Mouse (Mus musculus) C2C12 (cell line): ENCODE results near the gene Apoc2. TPM values are rescaled to one million over a fixed set of nuclear protein-coding genes. Genes with fewer than 3 reads are reported as not detected.

Experiments used
- H3K27me3 ChIP-seq: one replicate; pipeline ENCODE4 v1.6.1; 2011; ENCODE audit not compliant: control insufficient read depth, insufficient read depth, insufficient read length
- H3K36me3 ChIP-seq: one replicate; pipeline ENCODE4 v1.6.1; 2011; ENCODE audit not compliant: control insufficient read depth, insufficient read depth
- H3K4me3 ChIP-seq: one replicate; pipeline ENCODE4 v1.5.1; 2011; ENCODE audit warnings: mild to moderate bottlenecking, control low read depth; ENCODE audit not compliant: poor library complexity, insufficient read depth, severe bottlenecking
- H3K79me2 ChIP-seq: one replicate; pipeline ENCODE4 v1.6.1; 2011; ENCODE audit not compliant: control insufficient read depth, insufficient read depth
- H3K79me3 ChIP-seq: one replicate; pipeline ENCODE4 v1.6.1; 2011; ENCODE audit warnings: low read depth, control low read depth
- H3ac ChIP-seq: one replicate; pipeline ENCODE3; 2011; ENCODE audit warnings: low read depth; ENCODE audit not compliant: control insufficient read depth, insufficient read length
- CEBPB ChIP-seq: IDR thresholded peaks from one replicate; pipeline ENCODE4 v1.6.1; 2011; ENCODE audit warnings: low read depth, mild to moderate bottlenecking, control low read depth, moderate library complexity
- CTCF ChIP-seq: IDR thresholded peaks from one replicate; pipeline ENCODE4 v1.5.1; 2011; ENCODE audit not compliant: control insufficient read depth, insufficient read depth, insufficient read length
- FOSL1 ChIP-seq: IDR thresholded peaks from one replicate; pipeline ENCODE4 v1.8.0; 2011; ENCODE audit warnings: mild to moderate bottlenecking, low read length; ENCODE audit not compliant: poor library complexity, insufficient read depth, severe bottlenecking
- MAX ChIP-seq: IDR thresholded peaks from one replicate; pipeline ENCODE4 v1.6.1; 2011; ENCODE audit warnings: mild to moderate bottlenecking, control low read depth
- MYOD1 ChIP-seq: IDR thresholded peaks from one replicate; pipeline ENCODE4 v1.6.1; 2011; ENCODE audit warnings: low read depth; ENCODE audit not compliant: control insufficient read depth, insufficient read length
- MYOG ChIP-seq: IDR thresholded peaks from one replicate; pipeline ENCODE4 v1.6.1; 2011; ENCODE audit not compliant: control insufficient read depth, insufficient read length; ENCODE audit errors: extremely low read depth
- USF1 ChIP-seq: IDR thresholded peaks from one replicate; pipeline ENCODE4 v1.6.1; 2011; ENCODE audit warnings: low read depth, mild to moderate bottlenecking, control low read depth, moderate library complexity
- polyA plus RNA-seq: library from polyadenylated mRNA; unstranded; fragments of >200 nt; fragmentation: generic; extraction: Trizol; gene quantifications from one replicate; pipeline ENCODE4 v1.2.1, GENCODE M21; 2012; ENCODE audit warnings: missing spikeins

The Apoc2 gene
- polyA plus RNA-seq, 1 experiment: not detected

- Histone ChIP-seq H3K36me3 (peaks cover 44% of the 10 kb centered on the region), H3K79me3 (peaks cover 26% of the 10 kb centered on the region)
- TF ChIP-seq MYOG (no peak), MAX (no peak), FOSL1 (no peak), USF1 (no peak), CEBPB (no peak), CTCF (no peak), MYOD1 (no peak)
Observed at GRCm38 (mm10) chr7:19712414-19712813, 34.7 kb upstream of the Apoc2 start.

DNA sequence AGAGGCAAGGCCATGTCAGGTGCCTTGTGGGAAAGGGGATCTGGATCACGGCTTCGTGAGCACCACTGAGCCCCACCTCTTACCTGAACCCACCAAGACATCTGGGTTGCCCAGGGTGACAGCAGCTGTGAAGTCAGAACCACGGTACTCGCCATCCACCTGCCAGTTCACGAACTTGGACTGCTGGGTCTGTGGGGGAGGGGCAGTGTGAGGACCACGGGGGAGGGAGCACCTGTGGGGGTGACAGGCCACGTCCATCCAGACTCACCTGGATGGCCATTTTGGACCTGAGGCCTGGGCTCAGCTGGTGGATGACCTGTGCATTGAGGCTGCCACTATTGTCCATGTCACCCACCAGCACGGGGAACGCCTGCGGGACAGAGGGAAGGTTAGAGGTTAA, 32.9 kb upstream of the Apoc2 start:
- peaks cover 50% of the 10 kb centered on the region for H3K36me3 ChIP-seq
- peaks cover 26% of the 10 kb centered on the region for H3K79me3 ChIP-seq
- no peak overlapping the region for H3K4me3 ChIP-seq
- no peak for TF ChIP-seq USF1
- TF ChIP-seq MYOD1: no peak
- peaks cover 46% of the 10 kb centered on the region for H3K79me2 ChIP-seq
- H3K27me3 ChIP-seq: no peaks in the 10 kb centered on the region
- no peak overlapping the region for H3ac ChIP-seq

More at GRCm38 (mm10) chr7:19712414-19712813, 34.7 kb upstream of the Apoc2 start:
- no peak overlapping the region for H3K4me3 ChIP-seq
- H3ac ChIP-seq: no peak overlapping the region
- no peaks in the 10 kb centered on the region for H3K27me3 ChIP-seq
- peaks cover 46% of the 10 kb centered on the region for H3K79me2 ChIP-seq

- no peak for TF ChIP-seq USF1
- Histone ChIP-seq H3K79me2 (peaks cover 6% of the 10 kb centered on the region), H3K36me3 (peaks cover 22% of the 10 kb centered on the region), H3K79me3 (no peaks in the 10 kb centered on the region), H3K27me3 (no peaks in the 10 kb centered on the region), H3ac (no peak overlapping the region), H3K4me3 (no peak overlapping the region)
Observed at GRCm38 (mm10) chr7:19705271-19705670, 27.5 kb upstream of the Apoc2 start.

DNA sequence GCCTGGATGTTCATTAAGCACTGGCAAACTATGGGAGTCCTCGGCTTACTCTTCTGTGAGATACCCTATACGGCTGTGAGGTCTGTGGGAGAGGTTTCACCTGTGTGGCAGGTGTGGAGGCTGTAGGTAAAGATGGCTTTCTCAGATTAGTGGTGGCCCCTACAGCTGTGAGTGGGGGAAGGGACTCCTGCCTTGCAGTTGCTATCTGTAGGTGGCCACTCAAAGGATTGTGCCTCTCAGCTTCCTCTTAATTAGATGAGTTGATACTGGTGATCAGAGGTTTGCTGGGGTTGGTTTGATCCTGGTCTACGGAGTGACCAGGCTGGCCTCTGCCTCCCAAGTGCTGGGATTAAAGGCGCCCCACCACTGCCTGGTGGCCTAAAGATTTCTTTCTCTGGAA, 26.7 kb upstream of the Apoc2 start:
- no peaks in the 10 kb centered on the region for H3K27me3 ChIP-seq
- peaks cover 3% of the 10 kb centered on the region for H3K79me2 ChIP-seq
- H3K79me3 ChIP-seq: no peaks in the 10 kb centered on the region
- TF ChIP-seq FOSL1 (no peak), MYOD1 (no peak), CTCF (no peak), CEBPB (no peak), MAX (no peak), USF1 (no peak)
- H3K4me3 ChIP-seq: no peak overlapping the region
- H3K36me3 ChIP-seq: peaks cover 17% of the 10 kb centered on the region
- no peak overlapping the region for H3ac ChIP-seq

DNA sequence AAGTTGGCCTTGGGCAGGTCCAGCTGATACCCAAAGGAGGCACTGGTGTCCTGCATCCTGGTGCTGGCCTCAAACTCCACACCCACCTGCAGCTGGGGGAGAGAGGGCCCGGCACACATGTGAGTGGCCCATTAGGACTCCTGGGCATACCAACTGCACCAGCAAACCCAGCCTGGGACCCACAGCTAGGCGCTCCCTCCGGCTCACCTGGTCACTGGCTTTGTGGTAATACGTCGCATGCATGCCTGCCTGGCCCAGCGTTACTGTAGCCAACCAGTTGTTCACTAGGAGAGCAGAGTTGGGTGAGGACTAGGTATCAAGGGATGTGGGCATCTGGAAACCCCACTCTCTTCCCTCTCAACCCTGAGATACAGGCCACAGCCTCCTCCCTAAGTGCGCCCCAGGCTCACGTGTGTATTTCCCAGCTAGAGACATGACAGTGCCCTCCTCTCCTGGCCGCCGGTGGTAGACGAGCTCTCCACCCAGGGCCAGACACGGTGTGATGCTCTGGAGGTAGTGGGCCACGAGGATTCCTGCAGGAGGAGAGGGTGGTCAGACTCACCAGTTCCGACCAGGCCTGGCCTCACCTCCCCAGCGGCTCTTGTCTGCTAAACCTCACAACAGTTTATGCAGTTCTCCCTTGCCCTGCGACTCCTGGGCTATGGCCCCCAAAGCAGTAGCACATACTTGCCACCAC, 25.3 kb upstream of the Apoc2 start:
- no peaks in the 10 kb centered on the region for H3K79me2 ChIP-seq
- no peaks in the 10 kb centered on the region for H3K79me3 ChIP-seq
- H3K36me3 ChIP-seq: peaks cover 8% of the 10 kb centered on the region
- no peak overlapping the region for H3ac ChIP-seq
- TF ChIP-seq CEBPB (no peak), CTCF (no peak), MYOD1 (no peak), USF1 (no peak), MAX (no peak)
- H3K4me3 ChIP-seq: no peak overlapping the region
- H3K27me3 ChIP-seq: no peaks in the 10 kb centered on the region

DNA sequence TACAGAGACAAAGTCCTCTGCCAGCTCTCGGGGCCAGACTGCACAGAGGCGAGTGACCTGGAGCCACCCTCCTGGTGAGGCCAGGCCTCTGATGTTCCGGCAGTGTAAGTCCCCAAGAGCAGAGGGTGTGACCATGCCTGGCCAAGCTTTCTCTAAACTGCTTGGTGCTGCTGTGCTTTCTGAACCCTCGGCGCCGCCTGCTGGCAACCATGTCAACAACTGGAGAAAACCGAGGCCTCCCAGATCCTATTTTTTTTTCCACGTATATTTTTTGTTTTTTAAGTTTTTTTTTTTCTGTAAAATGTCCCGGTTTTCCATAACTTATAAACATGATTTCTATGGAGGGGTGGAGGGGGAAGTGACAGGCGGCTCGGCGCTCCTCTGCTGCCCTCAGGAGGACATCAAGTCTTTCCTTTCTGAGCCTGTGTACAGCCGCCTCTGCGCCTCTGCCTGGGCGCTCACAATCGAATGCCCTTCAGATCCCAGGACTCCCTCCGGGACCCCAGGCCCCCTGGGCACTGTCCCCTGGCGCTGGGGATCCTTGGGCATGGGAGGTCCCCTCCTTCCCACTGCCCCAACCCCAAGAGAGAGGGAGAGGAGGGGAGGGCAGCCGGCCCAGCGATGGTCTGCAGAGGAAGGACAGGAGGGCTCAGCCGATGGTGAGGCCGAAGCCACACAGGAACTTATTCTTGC, 23.5 kb upstream of the Apoc2 start:
- Histone ChIP-seq H3K36me3 (peaks cover under 1% of the 10 kb centered on the region), H3K79me2 (no peaks in the 10 kb centered on the region)
- no peak for TF ChIP-seq CTCF
- no peak for TF ChIP-seq MYOG
- no peak for TF ChIP-seq MYOD1
- no peak for TF ChIP-seq MAX
- no peak for TF ChIP-seq CEBPB
- no peak for TF ChIP-seq USF1
- no peak for TF ChIP-seq FOSL1

More for the DNA sequence above, 23.5 kb upstream of the Apoc2 start:
- Histone ChIP-seq H3K4me3 (no peak overlapping the region), H3ac (no peak overlapping the region), H3K27me3 (no peaks in the 10 kb centered on the region), H3K79me3 (no peaks in the 10 kb centered on the region)
